In genomic region chr17:78400130-78400840, GRCm38 (mm10) we compare ENCODE assay signal across 7 mouse cellular contexts. TPM values are rescaled to one million over a fixed set of nuclear protein-coding genes. Genes with fewer than 3 reads are reported as not detected.
A peak's percentile ranks its signal among the peaks of the same experiment; 100 is the strongest.
DNase-seq lines count a peak whose midpoint lies in the region; ATAC-seq lines count a peak whose summit lies in the region.

No protein-coding gene starts in this region.

- H3K4me3 ChIP-seq in hindbrain, embryonic 10.5 days, result no peak overlapping the region

- H3K27ac ChIP-seq in hindbrain, embryonic 10.5 days, result no peak overlapping the region

- no peaks in the 10 kb centered on the region for H3K9me3 ChIP-seq in hindbrain, embryonic 10.5 days

- ATAC-seq in activated CD4-positive, CD25-positive, alpha-beta regulatory T cell, adult 4 months, result peak; percentile 73

- DNase-seq in left cerebral cortex, adult 18-20 months (ENCODE audit: low spot score in 2 of 2), result peak; percentile 66 to 69
- DNase-seq in left cerebral cortex, postnatal 10 days (ENCODE audit: extremely low spot score in 1 of 2, low spot score in 2 of 2), result no peak
- DNase-seq in left cerebral cortex, postnatal 14 days (ENCODE audit: low spot score in 2 of 2), result peak; percentile 46 to 52
- DNase-seq in telencephalon, adult 2 months (ENCODE audit: low read depth, low spot score), result peak; percentile 63
- no peak for DNase-seq in urinary bladder, postnatal 10 days (ENCODE audit: low spot score)
- DNase-seq in hindbrain, embryonic 10.5 days (ENCODE audit: low spot score), result no peak

- H3K36me3 ChIP-seq in hindbrain, embryonic 10.5 days, result peaks cover 57% of the 10 kb centered on the region

- peaks cover 7% of the 10 kb centered on the region for H3K4me1 ChIP-seq in hindbrain, embryonic 10.5 days (replicated peaks)

- no peaks in the 10 kb centered on the region for H3K27me3 ChIP-seq in hindbrain, embryonic 10.5 days (ENCODE audit: insufficient read depth, poor library complexity, severe bottlenecking)

- 86% methylated on average over 12 of the region's 12 CpGs for WGBS in hindbrain, embryonic 10.5 days

- intact Hi-C loops in left cerebral cortex, postnatal 10 days (cut with DNase I), result no loop called here
- intact Hi-C loops in left cerebral cortex, postnatal 14 days (cut with DNase I), result no loop called here

RNA-seq across cellular contexts. Expression of gene Fez2, which starts 17.7 kb away (rescaled TPM):
- total RNA-seq in left cerebral cortex, adult 18-20 months (2021), result 10 to 100 TPM; 37.0 to 37.5 TPM
- 10 to 100 TPM; 39.6 to 43.9 TPM for total RNA-seq in left cerebral cortex, postnatal 10 days (2021)
- 10 to 100 TPM; 11.2 to 13.9 TPM for polyA plus RNA-seq in activated CD4-positive, CD25-positive, alpha-beta regulatory T cell, adult 4 months (2017; shearing (Covaris generic))
- 10 to 100 TPM; 35.2 to 37.9 TPM for total RNA-seq in left cerebral cortex, postnatal 14 days (2021)
- 37.9 and 51.1 TPM in 2 replicates for polyA plus RNA-seq in hindbrain, embryonic 10.5 days (2016; fragmentation: Nextera tagmentation; extraction: Ambion mirVana)

Comparison
In these comparisons a context has a peak if more than half of its experiments do, and no peak if none do; other contexts are left out.
1. DNase-seq: peak in left cerebral cortex, adult 18-20 months (2 of 2), left cerebral cortex, postnatal 14 days (2 of 2) and telencephalon, adult 2 months (single experiment); none in left cerebral cortex, postnatal 10 days (0 of 2), urinary bladder, postnatal 10 days (single experiment) and hindbrain, embryonic 10.5 days (single experiment).